Mouse (Mus musculus) myocyte (in vitro differentiated cells): Measurements from ENCODE around the gene Cfap99. TPM values are rescaled to one million over a fixed set of nuclear protein-coding genes. Genes with fewer than 3 reads are reported as not detected.

Source experiments
- H3K27me3 ChIP-seq: one replicate; pipeline ENCODE4 v1.6.1; 2011; ENCODE audit not compliant: control insufficient read depth, insufficient read depth, insufficient read length
- H3K36me3 ChIP-seq: one replicate; pipeline ENCODE4 v1.6.1; 2011; ENCODE audit not compliant: control insufficient read depth, insufficient read depth
- H3K4me2 ChIP-seq: one replicate; pipeline ENCODE4 v1.6.1; 2011; ENCODE audit warnings: low read depth, control low read depth
- H3K4me3 ChIP-seq: one replicate; pipeline ENCODE4 v1.5.1; 2011; ENCODE audit warnings: mild to moderate bottlenecking, control low read depth, moderate library complexity
- H3K79me2 ChIP-seq: one replicate; pipeline ENCODE4 v1.6.1; 2011; ENCODE audit not compliant: control insufficient read depth, insufficient read depth
- H3ac ChIP-seq: one replicate; pipeline ENCODE4 v1.6.1; 2011; ENCODE audit not compliant: control insufficient read depth, insufficient read length
- CEBPB ChIP-seq: IDR thresholded peaks from 2 replicates; pipeline ENCODE4 v1.6.1; 2011; ENCODE audit warnings: mild to moderate bottlenecking, moderate library complexity; ENCODE audit not compliant: poor library complexity, insufficient read depth, severe bottlenecking
- E2F4 ChIP-seq: IDR thresholded peaks from one replicate; pipeline ENCODE4 v1.6.1; 2011; ENCODE audit warnings: mild to moderate bottlenecking, control low read depth, moderate library complexity; ENCODE audit not compliant: insufficient read depth
- MAX ChIP-seq: IDR thresholded peaks from one replicate; pipeline ENCODE4 v1.6.1; 2011; ENCODE audit warnings: low read depth, mild to moderate bottlenecking, control low read depth
- MYOD1 ChIP-seq, 3 experiments: IDR thresholded peaks; one replicate each; pipeline ENCODE4 v1.6.1; 2011; ENCODE audit warnings: control low read depth in 2 of 3, low read depth in 2 of 3, mild to moderate bottlenecking in 2 of 3, moderate library complexity in 1 of 3; ENCODE audit not compliant: insufficient read length in 2 of 3, control insufficient read depth in 1 of 3
- MYOG ChIP-seq, 3 experiments: IDR thresholded peaks; one replicate each; pipeline ENCODE4 v1.6.1; 2011; ENCODE audit warnings: control low read depth in 2 of 3, low read depth in 2 of 3, mild to moderate bottlenecking in 2 of 3; ENCODE audit not compliant: insufficient read length in 2 of 3, control insufficient read depth in 1 of 3, insufficient read depth in 1 of 3
- POLR2A ChIP-seq: IDR thresholded peaks from one replicate; pipeline ENCODE4 v1.6.1; 2011; ENCODE audit warnings: low read depth, mild to moderate bottlenecking, control low read depth, moderate library complexity; ENCODE audit not compliant: insufficient read length
- POLR2AphosphoS2 ChIP-seq: IDR thresholded peaks from one replicate; pipeline ENCODE4 v1.6.1; 2011; ENCODE audit warnings: low read depth, control low read depth; ENCODE audit not compliant: insufficient read length
- REST ChIP-seq: IDR thresholded peaks from one replicate; pipeline ENCODE4 v1.6.1; 2011; ENCODE audit warnings: mild to moderate bottlenecking, control low read depth, moderate library complexity; ENCODE audit not compliant: insufficient read depth, insufficient read length
- SRF ChIP-seq: IDR thresholded peaks from one replicate; pipeline ENCODE4 v1.6.1; 2011; ENCODE audit warnings: low read depth; ENCODE audit not compliant: control insufficient read depth, insufficient read length
- TCF12 ChIP-seq: IDR thresholded peaks from one replicate; pipeline ENCODE4 v1.6.1; 2011; ENCODE audit warnings: mild to moderate bottlenecking, control low read depth; ENCODE audit not compliant: poor library complexity, insufficient read depth, severe bottlenecking
- TCF3 ChIP-seq: IDR thresholded peaks from one replicate; pipeline ENCODE4 v1.6.1; 2011; ENCODE audit warnings: low read depth, control low read depth; ENCODE audit not compliant: insufficient read length
- USF1 ChIP-seq: IDR thresholded peaks from one replicate; pipeline ENCODE4 v1.6.1; 2011; ENCODE audit warnings: low read depth, mild to moderate bottlenecking, control low read depth, moderate library complexity
- polyA plus RNA-seq: library from polyadenylated mRNA; unstranded; fragments of >200 nt; fragmentation: generic; extraction: Trizol; gene quantifications from one replicate; pipeline ENCODE4 v1.2.1, GENCODE M21; 2012; ENCODE audit warnings: missing spikeins

Gene Cfap99
- polyA plus RNA-seq, 1 experiment, result 0.02 TPM

DNA sequence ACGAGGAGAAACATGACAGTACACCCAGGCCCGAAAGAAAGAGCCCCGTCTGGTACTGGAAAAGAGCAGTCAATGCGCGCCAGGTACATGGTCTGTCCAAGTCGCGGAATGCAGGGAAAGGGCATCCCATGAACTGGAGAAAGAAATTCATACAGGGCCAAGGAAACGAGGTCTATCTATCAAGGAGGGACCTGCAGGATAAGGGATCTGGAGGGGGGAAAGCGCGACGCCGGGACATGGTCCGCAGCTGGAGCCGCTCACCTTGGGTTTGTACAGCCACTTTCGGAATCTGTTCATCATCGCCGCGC lies 608 bp upstream of the Cfap99 start:
- Histone ChIP-seq H3K36me3 (no peaks in the 10 kb centered on the region), H3K4me3 (no peak overlapping the region), H3K4me2 (no peak overlapping the region), H3K27me3 (peaks cover 70% of the 10 kb centered on the region), H3ac (no peak overlapping the region), H3K79me2 (no peaks in the 10 kb centered on the region)
- TF ChIP-seq TCF12, result no peak
- TF ChIP-seq POLR2AphosphoS2, result no peak
- no peak for TF ChIP-seq POLR2A
- no peak for TF ChIP-seq MAX
- no peak for TF ChIP-seq MYOD1 (IDR thresholded peaks at IDR 0.05; ENCODE audit: control insufficient read depth in 1 of 3, insufficient read length in 2 of 3, low read depth in 2 of 3)
- no peak for TF ChIP-seq USF1
- TF ChIP-seq REST, result no peak
- no peak for TF ChIP-seq E2F4
- TF ChIP-seq CEBPB, result no peak
- TF ChIP-seq SRF, result no peak
- TF ChIP-seq MYOG (IDR thresholded peaks at IDR 0.05; ENCODE audit: control insufficient read depth in 1 of 3, insufficient read depth in 1 of 3, insufficient read length in 2 of 3, low read depth in 2 of 3), result no peak
- TF ChIP-seq TCF3, result no peak

DNA sequence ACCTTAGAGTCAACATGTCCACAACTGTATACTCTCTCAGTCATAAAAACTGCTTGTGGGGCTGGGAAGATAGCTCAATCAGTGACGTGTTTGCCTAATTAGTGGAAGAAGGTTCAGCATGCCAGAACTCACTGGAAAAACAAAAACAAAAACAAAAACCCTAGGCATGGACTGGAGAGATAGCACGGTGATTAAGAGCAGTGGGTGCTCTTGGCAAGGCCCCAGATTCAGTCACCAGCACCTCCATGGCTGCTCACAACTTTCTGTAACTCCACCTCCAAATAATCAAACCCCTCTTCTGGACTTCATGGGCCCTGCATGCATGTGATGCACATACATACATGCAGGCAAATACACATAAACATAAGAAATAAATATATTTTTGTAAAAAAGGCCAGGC lies 886 bp downstream of the Cfap99 start:
- H3K4me2 ChIP-seq, result no peak overlapping the region
- no peaks in the 10 kb centered on the region for H3K36me3 ChIP-seq
- H3ac ChIP-seq, result no peak overlapping the region
- H3K79me2 ChIP-seq, result no peaks in the 10 kb centered on the region
- peaks cover 62% of the 10 kb centered on the region for H3K27me3 ChIP-seq
- H3K4me3 ChIP-seq, result no peak overlapping the region
- no peak for TF ChIP-seq CEBPB
- no peak for TF ChIP-seq SRF
- TF ChIP-seq POLR2A, result no peak
- TF ChIP-seq E2F4, result no peak
- no peak for TF ChIP-seq MYOG (IDR thresholded peaks at IDR 0.05; ENCODE audit: control insufficient read depth in 1 of 3, insufficient read depth in 1 of 3, insufficient read length in 2 of 3, low read depth in 2 of 3)
- no peak for TF ChIP-seq TCF12
- no peak for TF ChIP-seq POLR2AphosphoS2
- no peak for TF ChIP-seq TCF3
- TF ChIP-seq USF1, result no peak
- no peak for TF ChIP-seq REST
- no peak for TF ChIP-seq MAX

DNA sequence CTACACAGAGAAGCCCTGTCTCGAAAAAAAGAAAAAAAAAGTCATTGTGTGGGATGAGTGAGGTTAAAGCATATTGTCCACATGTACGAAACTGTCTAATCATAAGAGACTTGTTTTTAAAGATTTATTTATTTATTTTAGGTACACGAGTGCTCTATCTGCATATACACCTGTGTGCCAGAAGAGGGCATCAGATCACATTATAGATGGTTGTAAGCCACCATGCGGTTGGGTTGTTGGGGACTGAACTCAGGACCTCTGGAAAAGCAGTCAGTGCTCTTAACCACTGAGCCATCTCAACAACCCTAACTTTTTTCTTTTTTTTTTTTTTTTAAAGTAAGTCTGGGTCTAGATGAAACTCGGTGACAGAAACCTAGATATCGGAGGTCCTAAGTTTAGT lies 5.0 kb downstream of the Cfap99 start:
- Histone ChIP-seq H3ac (no peak overlapping the region), H3K27me3 (peaks cover 73% of the 10 kb centered on the region), H3K79me2 (no peaks in the 10 kb centered on the region), H3K4me3 (no peak overlapping the region), H3K4me2 (no peak overlapping the region), H3K36me3 (no peaks in the 10 kb centered on the region)
- no peak for TF ChIP-seq USF1
- TF ChIP-seq POLR2AphosphoS2, result no peak
- no peak for TF ChIP-seq CEBPB
- no peak for TF ChIP-seq REST
- no peak for TF ChIP-seq MYOD1 (IDR thresholded peaks at IDR 0.05; ENCODE audit: control insufficient read depth in 1 of 3, insufficient read length in 2 of 3, low read depth in 2 of 3)
- TF ChIP-seq MAX, result no peak
- no peak for TF ChIP-seq SRF
- TF ChIP-seq TCF3, result no peak
- TF ChIP-seq TCF12, result no peak
- TF ChIP-seq POLR2A, result no peak
- no peak for TF ChIP-seq MYOG (IDR thresholded peaks at IDR 0.05; ENCODE audit: control insufficient read depth in 1 of 3, insufficient read depth in 1 of 3, insufficient read length in 2 of 3, low read depth in 2 of 3)
- no peak for TF ChIP-seq E2F4

DNA sequence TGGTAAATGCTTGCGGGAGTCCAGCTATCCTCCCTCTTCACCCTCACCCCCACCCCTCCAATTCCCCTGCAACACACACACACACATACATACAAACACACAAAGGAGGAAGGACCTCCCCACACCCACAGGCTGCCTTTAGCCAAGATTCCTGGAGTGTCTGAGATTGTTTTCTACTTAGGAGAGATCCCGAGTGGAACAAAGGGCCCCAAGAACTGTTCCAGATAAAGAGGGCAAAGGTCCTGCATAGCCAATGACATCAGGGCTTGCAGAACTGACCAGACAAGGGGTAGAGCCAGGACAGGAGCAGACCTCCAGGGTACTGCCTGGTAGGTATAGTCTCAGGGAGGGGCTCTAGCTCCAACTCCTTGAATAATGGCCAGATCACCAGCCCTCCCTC lies 6.3 kb downstream of the Cfap99 start:
- peaks cover 73% of the 10 kb centered on the region for H3K27me3 ChIP-seq

More for the DNA sequence above, 6.3 kb downstream of the Cfap99 start:
- TF ChIP-seq USF1 (no peak), SRF (no peak), E2F4 (no peak), MYOD1 (IDR thresholded peaks at IDR 0.05; ENCODE audit: control insufficient read depth in 1 of 3, insufficient read length in 2 of 3, low read depth in 2 of 3) (no peak), CEBPB (no peak), TCF12 (no peak), MAX (no peak), TCF3 (no peak), MYOG (IDR thresholded peaks at IDR 0.05; ENCODE audit: control insufficient read depth in 1 of 3, insufficient read depth in 1 of 3, insufficient read length in 2 of 3, low read depth in 2 of 3) (no peak), POLR2AphosphoS2 (no peak), POLR2A (no peak), REST (no peak)
- Histone ChIP-seq H3K4me2 (no peak overlapping the region), H3K79me2 (no peaks in the 10 kb centered on the region), H3K36me3 (no peaks in the 10 kb centered on the region), H3K4me3 (no peak overlapping the region), H3ac (no peak overlapping the region)
